Mouse (Mus musculus) layer of hippocampus, adult 9-10 months (tissue): ENCODE data around the gene Lbx2.

Source experiments
- DNase-seq: peaks from one replicate; pipeline ENCODE4 v3.0.0; 2022; ENCODE audit warnings: low spot score

Gene Lbx2

DNA sequence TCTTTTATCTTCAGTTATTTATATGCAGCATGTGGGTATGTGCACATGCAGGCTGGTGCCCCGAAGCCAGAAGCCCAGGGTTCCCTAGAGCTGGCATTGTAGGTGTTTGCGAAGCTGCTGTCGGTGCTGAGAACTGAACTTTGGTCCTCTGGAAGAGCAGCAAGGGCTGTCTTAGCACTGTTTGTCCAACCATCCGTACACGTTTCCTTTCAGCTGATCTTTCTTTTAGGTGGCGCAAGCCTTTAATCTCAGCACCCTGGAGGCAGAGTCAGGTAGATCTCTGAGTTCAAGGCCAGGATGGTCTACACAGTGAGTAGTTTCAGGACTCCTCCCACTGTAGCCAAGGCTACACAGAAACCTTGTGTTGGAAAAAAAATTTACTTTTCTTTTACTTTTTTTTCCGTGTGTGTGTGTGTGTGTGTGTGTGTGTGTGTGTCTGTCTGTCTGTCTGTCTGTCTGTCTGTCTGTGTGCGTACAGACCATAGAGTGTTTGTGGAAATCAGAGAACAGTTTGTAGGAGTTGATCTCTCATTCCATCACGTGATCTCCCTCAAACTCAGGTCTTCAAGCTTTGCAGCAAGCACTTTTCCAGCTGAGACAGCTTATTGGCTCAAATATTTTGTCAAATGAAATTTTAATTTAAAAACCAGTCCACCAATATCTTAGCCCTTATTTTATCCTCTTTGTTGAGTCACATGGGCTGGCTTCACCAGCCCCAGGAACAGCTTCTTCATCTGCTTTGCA, 46.2 kb downstream of the Lbx2 start:
- no peak for DNase-seq

DNA sequence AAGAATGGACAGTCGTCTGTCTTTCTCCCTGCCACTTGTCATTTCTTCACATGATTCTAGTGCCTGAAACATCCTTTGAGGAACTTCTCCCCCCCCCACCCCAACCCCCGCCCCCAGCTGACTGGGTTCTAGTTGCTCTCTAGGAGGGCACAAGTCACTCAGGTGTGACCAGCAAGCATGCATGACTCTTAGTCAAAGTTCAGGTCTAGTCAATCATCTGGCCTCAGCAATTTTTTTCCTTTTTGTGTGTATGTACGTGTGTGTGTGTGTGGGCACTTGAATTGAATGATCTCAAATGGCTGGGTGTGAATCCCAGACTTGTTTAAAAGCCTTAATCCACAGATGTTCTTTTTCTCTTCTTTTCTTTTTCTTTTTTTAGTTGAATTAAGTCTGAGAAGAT, 48.1 kb downstream of the Lbx2 start:
- no peak for DNase-seq

DNA sequence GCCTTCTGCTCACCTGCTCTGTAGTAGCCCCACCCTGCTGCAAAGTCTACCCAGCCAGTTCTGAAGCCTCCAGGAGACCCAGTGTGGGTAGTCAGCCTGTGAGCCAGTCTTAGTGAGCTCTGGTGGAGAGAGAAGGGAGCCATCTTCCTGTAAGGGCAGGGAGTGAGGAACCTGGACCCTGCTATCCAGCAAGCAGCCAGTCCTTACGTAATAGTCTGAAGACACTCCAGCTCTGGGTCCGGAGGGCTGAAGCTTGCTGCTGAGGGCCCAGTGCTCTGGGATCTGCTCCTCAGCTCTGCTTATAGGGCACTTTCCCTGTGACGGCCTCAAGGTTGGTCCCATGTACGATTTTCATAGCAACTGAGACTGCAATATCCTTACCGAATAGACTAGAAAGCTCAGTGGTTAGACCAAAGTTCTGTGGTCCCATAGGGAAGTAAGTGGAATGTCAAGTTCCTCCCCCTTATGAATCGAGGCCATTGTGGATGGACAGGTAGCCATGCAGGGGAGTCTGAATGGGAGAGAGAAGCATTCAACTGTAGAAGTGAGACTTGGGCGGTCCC, 48.9 kb downstream of the Lbx2 start, which contains the start of gene Rtkn:
Gene Rtkn, plus strand, starts transcription at position 513 of the 563 bp plus-strand sequence.
- DNase-seq: no peak

DNA sequence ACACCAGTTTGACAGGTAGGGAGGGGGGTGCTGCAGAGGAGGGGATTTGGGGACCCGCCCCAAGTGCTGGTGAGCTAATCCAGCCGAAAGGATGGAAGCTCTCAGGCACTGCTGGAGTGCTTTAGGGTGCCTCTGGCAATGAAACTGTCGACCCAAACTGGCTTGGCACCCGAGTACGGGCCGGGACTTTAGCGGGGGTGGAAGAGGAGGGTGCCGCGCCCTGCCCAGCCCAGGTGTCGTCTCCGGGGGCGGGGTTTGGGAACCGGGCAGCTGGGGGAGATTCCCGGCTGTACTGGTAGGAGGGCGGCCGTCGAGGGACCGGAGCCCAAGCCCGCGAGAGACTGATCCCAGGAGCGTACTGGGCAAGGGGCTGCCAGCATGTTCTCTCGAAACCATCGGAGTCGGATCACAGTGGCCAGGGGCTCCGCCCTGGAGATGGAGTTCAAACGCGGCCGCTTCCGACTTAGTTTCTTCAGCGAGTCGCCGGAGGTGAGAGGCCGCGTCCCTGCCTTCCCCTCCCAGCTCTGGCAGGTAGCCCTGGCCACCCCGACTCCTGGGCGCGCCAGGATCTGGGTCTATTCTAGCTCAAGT, 49.5 kb downstream of the Lbx2 start:
- DNase-seq: no peak

DNA sequence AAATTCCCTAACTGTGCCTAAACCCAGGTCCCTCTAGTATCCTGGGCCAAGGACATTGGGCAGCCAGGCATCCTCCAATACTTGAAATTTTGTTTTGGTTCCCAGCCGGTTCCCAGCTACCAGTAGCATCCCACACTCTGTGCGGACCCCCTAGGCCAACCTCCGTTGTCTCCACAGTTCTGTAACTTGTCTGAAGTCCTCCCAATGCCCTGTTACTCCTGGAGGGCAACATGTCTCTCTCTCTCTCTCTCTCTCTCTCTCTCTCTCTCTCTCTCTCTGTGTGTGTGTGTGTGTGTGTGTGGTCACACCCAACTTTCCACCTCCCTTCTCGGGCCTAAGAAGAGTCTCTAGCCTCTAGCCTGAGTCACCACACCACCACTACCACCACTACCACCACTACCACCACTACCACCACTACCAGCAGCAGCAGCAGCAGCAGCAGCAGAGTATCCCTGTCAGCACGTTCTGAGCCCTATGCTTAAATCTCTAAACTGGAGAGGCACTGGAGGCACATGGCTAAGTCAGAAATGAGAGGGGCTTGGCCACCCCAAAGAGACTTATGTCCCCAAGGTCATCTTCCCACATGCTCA, 50.2 kb downstream of the Lbx2 start:
- no peak for DNase-seq

DNA sequence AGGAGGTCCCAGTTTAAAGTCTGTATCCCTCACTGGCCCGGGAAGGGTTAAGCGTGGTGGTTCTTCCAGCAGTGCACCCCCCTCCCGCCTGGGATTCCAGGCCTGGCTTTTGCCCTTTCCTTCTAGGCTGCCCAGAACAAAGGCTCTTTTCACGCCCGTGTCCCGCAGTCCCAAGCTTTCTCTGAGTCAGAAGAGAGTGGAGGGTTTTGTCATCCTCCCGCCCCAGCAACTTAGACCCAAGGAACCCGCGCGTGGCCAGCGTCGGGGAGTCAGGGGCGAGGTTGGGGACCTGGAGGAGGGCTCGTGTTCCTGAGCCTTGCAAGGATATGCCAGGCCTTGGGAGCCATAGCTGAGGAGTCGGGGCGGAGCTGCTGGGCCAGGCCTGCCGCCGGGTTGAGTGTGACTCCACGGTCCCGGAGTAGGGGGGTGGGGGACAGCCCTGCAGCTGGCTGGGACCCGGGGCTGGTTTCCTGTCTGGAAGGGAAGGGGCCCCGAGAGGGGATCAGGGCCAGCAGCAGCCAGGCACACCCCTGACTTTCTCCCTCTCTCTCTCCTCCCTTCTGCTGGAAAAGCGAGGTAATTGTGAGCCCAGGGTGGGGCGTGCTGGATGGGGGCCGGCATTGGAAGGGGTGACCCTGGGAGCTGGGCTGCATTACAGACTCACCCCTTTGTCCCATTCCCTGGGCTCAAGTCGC, 50.9 kb downstream of the Lbx2 start:
- DNase-seq: no peak

DNA sequence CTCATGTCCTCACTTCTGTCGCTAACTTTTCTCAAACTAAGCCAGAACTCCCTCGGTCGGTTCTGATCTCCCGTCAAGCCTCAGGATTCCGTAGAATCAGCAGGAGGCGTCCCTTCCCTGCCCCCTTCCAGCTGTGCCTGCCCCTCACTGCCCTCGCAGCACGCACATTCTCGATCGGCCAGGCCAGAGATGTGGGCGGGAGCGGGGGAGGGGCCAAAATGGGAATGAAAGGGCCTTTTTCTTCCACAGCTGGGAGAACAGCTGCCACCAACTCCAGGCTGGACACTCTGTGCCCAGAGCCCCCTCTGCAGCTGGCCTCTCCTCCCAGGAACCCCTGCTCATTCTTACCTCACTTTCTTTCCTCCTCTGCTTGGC, 51.4 kb downstream of the Lbx2 start:
- peak; percentile 57 for DNase-seq
